Mouse (Mus musculus) heart, embryonic 11.5 days (tissue): Measurements from ENCODE around the gene Olfr1297. TPM values are rescaled to one million over a fixed set of nuclear protein-coding genes. Genes with fewer than 3 reads are reported as not detected.

Experiments
- ATAC-seq: fragments of 200-750 bp; cut with Nextera tagmentation; replicated peaks from 2 replicates; pipeline ENCODE4 v1.8.0; 2017; ENCODE audit warnings: moderate library complexity; ENCODE audit not compliant: insufficient number of reproducible peaks, low FRiP score, low TSS enrichment
- H3K27ac ChIP-seq: fragments of 300-500 bp; sonication (generic); 2 replicates; pipeline ENCODE4 v1.5.1; 2014; ENCODE audit warnings: mild to moderate bottlenecking, low read depth, low read length
- H3K27me3 ChIP-seq: fragments of 300-500 bp; sonication (generic); 2 replicates; pipeline ENCODE4 v1.6.1; 2014; ENCODE audit warnings: mild to moderate bottlenecking, low read length, mixed read lengths; ENCODE audit not compliant: control insufficient read depth, insufficient read depth
- H3K36me3 ChIP-seq: fragments of 300-500 bp; sonication (generic); 2 replicates; pipeline ENCODE4 v1.6.1; 2014; ENCODE audit warnings: mild to moderate bottlenecking, low read length, moderate library complexity, mixed read lengths; ENCODE audit not compliant: control insufficient read depth, insufficient read depth
- H3K4me1 ChIP-seq: fragments of 300-500 bp; sonication (generic); 2 replicates; pipeline ENCODE4 v1.6.1; 2014; ENCODE audit warnings: low read length; ENCODE audit not compliant: control insufficient read depth, insufficient read depth
- H3K4me2 ChIP-seq: fragments of 300-500 bp; sonication (generic); 2 replicates; pipeline ENCODE4 v1.6.1; 2014; ENCODE audit warnings: mild to moderate bottlenecking, moderate library complexity
- H3K4me3 ChIP-seq: fragments of 300-500 bp; sonication (generic); 2 replicates; pipeline ENCODE4 v1.5.1; 2014; ENCODE audit warnings: low read depth, low read length
- H3K9ac ChIP-seq: fragments of 300-500 bp; sonication (generic); 2 replicates; pipeline ENCODE4 v1.6.1; 2014; ENCODE audit warnings: mild to moderate bottlenecking, low read depth, low read length, moderate library complexity
- H3K9me3 ChIP-seq: fragments of 300-500 bp; sonication (generic); replicated peaks from 2 replicates; pipeline ENCODE4 v1.6.1; 2016; ENCODE audit warnings: low read length; ENCODE audit not compliant: control insufficient read depth
- WGBS: fragments of 180-500 bp; shearing (Covaris S2); extraction: QIAGEN DNeasy Blood & Tissue Kit; methylation state at CpG from one replicate; pipeline ENCODE4 v1.1.7; 2014; ENCODE audit not compliant: insufficient replicate concordance; 5-methylcytosine and 5-hydroxymethylcytosine counted together
- polyA plus RNA-seq: library from polyadenylated mRNA; unstranded; fragments of >200 nt; fragmentation: Nextera tagmentation; extraction: Ambion mirVana; gene quantifications from 2 replicates; pipeline ENCODE4 v1.2.1, GENCODE M21; 2014

The Olfr1297 gene
- polyA plus RNA-seq = not detected in 2 replicates

DNA sequence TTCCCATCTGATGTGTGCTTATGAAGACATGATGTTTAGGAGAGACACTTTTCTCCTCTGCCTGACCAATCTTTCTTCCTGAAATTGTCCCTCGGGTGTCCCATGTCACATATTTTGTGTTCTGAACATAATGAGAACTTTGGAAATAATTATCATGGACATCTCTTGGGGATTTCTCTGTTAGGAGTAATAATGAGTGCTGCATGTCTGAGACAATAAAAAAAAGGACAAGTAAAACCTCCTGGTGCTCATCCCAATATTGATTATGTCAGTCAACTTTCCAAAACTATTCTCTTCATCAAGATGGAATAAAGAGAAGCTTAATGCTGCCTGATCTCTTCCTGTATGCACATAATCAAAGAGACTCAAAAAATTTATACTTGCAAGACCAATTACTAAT lies at the start of gene Olfr1297:
Gene Olfr1297, minus strand, starts transcription at position 101 of the 400 bp plus-strand sequence.
- H3K4me1 ChIP-seq = no peaks in the 10 kb centered on the region
- ATAC-seq = no peak
- 67% methylated on average over 1 of the region's 1 CpGs for WGBS
- H3K27ac ChIP-seq = no peak within 1 kb of the TSS
- H3K9me3 ChIP-seq = no peaks in the 10 kb centered on the region
- no peaks in the 10 kb centered on the region for H3K27me3 ChIP-seq
- H3K4me3 ChIP-seq = no peak within 1 kb of the TSS
- no peaks in the 10 kb centered on the region for H3K36me3 ChIP-seq
- no peak within 1 kb of the TSS for H3K4me2 ChIP-seq
- H3K9ac ChIP-seq = no peak within 1 kb of the TSS

- H3K27ac ChIP-seq = no peak within 1 kb of the TSS
- H3K4me1 ChIP-seq = no peaks in the 10 kb centered on the region
- WGBS = 73% methylated on average over 4 of the region's 4 CpGs
- no peak within 1 kb of the TSS for H3K4me3 ChIP-seq
- no peaks in the 10 kb centered on the region for H3K27me3 ChIP-seq
- H3K36me3 ChIP-seq = no peaks in the 10 kb centered on the region
- no peaks in the 10 kb centered on the region for H3K9me3 ChIP-seq
- no peak within 1 kb of the TSS for H3K9ac ChIP-seq
- H3K4me2 ChIP-seq = no peak within 1 kb of the TSS
- ATAC-seq = no peak
Measured at GRCm38 (mm10) chr2:111661119-111661518, 34.8 kb upstream of the Olfr1297 start, which contains the start of gene Olfr1299. Gene Olfr1299, plus strand, starts transcription at chr2:111661419.

DNA sequence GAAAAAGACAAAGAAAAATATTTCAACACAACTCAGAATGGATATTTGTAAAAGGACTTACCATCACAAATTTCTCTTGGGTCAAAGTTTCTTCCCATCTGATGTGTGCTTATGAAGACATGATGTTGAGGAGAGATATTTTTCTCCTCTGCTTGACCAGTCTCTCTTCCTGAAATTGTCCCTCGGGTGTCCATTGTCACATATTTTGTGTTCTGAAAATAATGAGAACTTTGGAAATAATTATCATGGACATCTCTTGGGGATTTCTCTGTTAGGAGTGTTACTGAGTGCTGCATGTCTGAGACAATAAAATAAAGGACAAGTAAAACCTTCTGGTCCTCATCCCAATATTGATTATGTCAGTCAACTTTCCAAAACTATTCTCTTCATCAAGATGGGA lies 22.8 kb upstream of the Olfr1297 start, which contains the start of gene Olfr1298:
Gene Olfr1298, minus strand, starts transcription at position 101 of the 400 bp plus-strand sequence.
- H3K9me3 ChIP-seq = no peaks in the 10 kb centered on the region
- no peak within 1 kb of the TSS for H3K9ac ChIP-seq
- no peak for ATAC-seq
- H3K27me3 ChIP-seq = no peaks in the 10 kb centered on the region
- H3K4me2 ChIP-seq = no peak within 1 kb of the TSS
- no peaks in the 10 kb centered on the region for H3K36me3 ChIP-seq
- H3K4me3 ChIP-seq = no peak within 1 kb of the TSS
- 74% methylated on average over 1 of the region's 1 CpGs for WGBS
- H3K27ac ChIP-seq = no peak within 1 kb of the TSS
- no peaks in the 10 kb centered on the region for H3K4me1 ChIP-seq

DNA sequence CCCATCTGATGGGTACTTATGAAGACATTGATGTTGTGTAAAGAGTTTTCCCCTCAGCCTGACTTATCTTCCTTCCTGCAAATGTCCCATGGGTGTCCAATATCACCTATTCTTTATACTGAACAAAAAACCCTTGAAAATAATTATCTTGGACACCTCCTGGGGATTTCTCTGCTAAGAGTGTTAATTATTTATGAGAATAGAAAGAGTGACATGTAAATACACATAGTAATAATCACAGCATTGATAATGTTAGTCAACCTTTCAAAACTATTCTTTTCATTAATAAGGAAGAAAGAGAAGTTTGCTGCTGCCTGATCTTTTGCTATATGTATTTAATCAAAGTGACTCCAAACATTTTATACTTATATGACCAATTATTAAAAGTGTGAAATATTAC lies 56.7 kb downstream of the Olfr1297 start, which contains the start of gene Olfr1295:
Gene Olfr1295, minus strand, starts transcription at position 101 of the 400 bp plus-strand sequence.
- Histone ChIP-seq H3K4me3 (no peak within 1 kb of the TSS), H3K9ac (no peak within 1 kb of the TSS), H3K9me3 (no peaks in the 10 kb centered on the region), H3K27ac (no peak within 1 kb of the TSS), H3K4me2 (no peak within 1 kb of the TSS), H3K4me1 (no peaks in the 10 kb centered on the region), H3K27me3 (no peaks in the 10 kb centered on the region), H3K36me3 (no peaks in the 10 kb centered on the region)
- ATAC-seq = no peak

Other genes with a start within 250 kb of the Olfr1297 start
- not detected in 2 replicates for gene Olfr1286, start 203.4 kb downstream of the Olfr1297 start, polyA plus RNA-seq
- not detected in 2 replicates for gene Olfr1287, start 177.4 kb downstream of the Olfr1297 start, polyA plus RNA-seq
- not detected in 2 replicates for gene Olfr1288, start 152.4 kb downstream of the Olfr1297 start, polyA plus RNA-seq
- gene Olfr1289, start 145.7 kb downstream of the Olfr1297 start, polyA plus RNA-seq = not detected in 2 replicates
- 0.28 TPM in 1 of 2 replicates, not detected in the other for gene Olfr1290, start 132.7 kb downstream of the Olfr1297 start, polyA plus RNA-seq
- 0.04 and 0.13 TPM in 2 replicates for gene Olfr1291-ps1, start 129.3 kb downstream of the Olfr1297 start, polyA plus RNA-seq
- not detected in 2 replicates for gene Olfr1293-ps, start 101.3 kb downstream of the Olfr1297 start, polyA plus RNA-seq
- gene Olfr1294, start 86.2 kb downstream of the Olfr1297 start, polyA plus RNA-seq = not detected in 2 replicates
- not detected in 2 replicates for gene Olfr1295, start 56.8 kb downstream of the Olfr1297 start, polyA plus RNA-seq
- gene Olfr1298, start 22.7 kb upstream of the Olfr1297 start, polyA plus RNA-seq = not detected in 2 replicates
- gene Olfr1299, start 34.9 kb upstream of the Olfr1297 start, polyA plus RNA-seq = not detected in 2 replicates
- gene Olfr1301, start 124.5 kb upstream of the Olfr1297 start, polyA plus RNA-seq = not detected in 2 replicates
- not detected in 2 replicates for gene Olfr1302, start 150.9 kb upstream of the Olfr1297 start, polyA plus RNA-seq
- gene Olfr1303, start 193.8 kb upstream of the Olfr1297 start, polyA plus RNA-seq = not detected in 2 replicates